Mouse (Mus musculus): Measurements from ENCODE around the gene Kcnk4. TPM values are rescaled to one million over a fixed set of nuclear protein-coding genes. Genes with fewer than 3 reads are reported as not detected.
A peak's percentile ranks its signal among the peaks of the same experiment; 100 is the strongest.

Kcnk4 gene
- polyA plus RNA-seq, 1 experiment, result 0.12 TPM

- Histone ChIP-seq H3K4me3 (no peak overlapping the region), H3K27me3 (ENCODE audit: control insufficient read depth, insufficient read depth, insufficient read length) (no peaks in the 10 kb centered on the region), H3K36me3 (ENCODE audit: control insufficient read depth, insufficient read depth) (peaks cover 11% of the 10 kb centered on the region), H3ac (ENCODE audit: control insufficient read depth, insufficient read length) (no peak overlapping the region), H3K79me2 (ENCODE audit: control insufficient read depth, insufficient read depth) (peaks cover 20% of the 10 kb centered on the region), H3K4me2 (ENCODE audit: low read depth) (no peak overlapping the region)
- TF ChIP-seq E2F4 (IDR thresholded peaks at IDR 0.05; ENCODE audit: insufficient read depth), result no peak
- no peak for TF ChIP-seq SRF (IDR thresholded peaks at IDR 0.05; ENCODE audit: control insufficient read depth, insufficient read length, low read depth)
- TF ChIP-seq REST (IDR thresholded peaks at IDR 0.05; ENCODE audit: insufficient read depth, insufficient read length), result no peak
- TF ChIP-seq MYOG (IDR thresholded peaks at IDR 0.05; ENCODE audit: control insufficient read depth in 1 of 3, insufficient read depth in 1 of 3, insufficient read length in 2 of 3, low read depth in 2 of 3), result no peak
- TF ChIP-seq POLR2AphosphoS2 (IDR thresholded peaks at IDR 0.05; ENCODE audit: insufficient read length, low read depth), result no peak
- TF ChIP-seq TCF3 (IDR thresholded peaks at IDR 0.05; ENCODE audit: insufficient read length, low read depth), result no peak
- TF ChIP-seq MYOD1 (IDR thresholded peaks at IDR 0.05; ENCODE audit: control insufficient read depth in 1 of 3, insufficient read length in 2 of 3, low read depth in 2 of 3), result no peak
- no peak for TF ChIP-seq MAX (IDR thresholded peaks at IDR 0.05; ENCODE audit: low read depth)
- no peak for TF ChIP-seq USF1 (IDR thresholded peaks at IDR 0.05; ENCODE audit: low read depth)
- TF ChIP-seq POLR2A (IDR thresholded peaks at IDR 0.05; ENCODE audit: insufficient read length, low read depth), result no peak
- TF ChIP-seq CEBPB (IDR thresholded peaks at IDR 0.05; ENCODE audit: insufficient read depth, poor library complexity, severe bottlenecking), result no peak
- no peak for TF ChIP-seq TCF12 (IDR thresholded peaks at IDR 0.05; ENCODE audit: insufficient read depth, poor library complexity, severe bottlenecking)
These were observed 19.0 kb downstream of the Kcnk4 start for GRCm38 (mm10) chr19:6915276-6915675.

- H3ac ChIP-seq (ENCODE audit: control insufficient read depth, insufficient read length), result no peak overlapping the region
- H3K4me2 ChIP-seq (ENCODE audit: low read depth), result no peak overlapping the region
- no peak overlapping the region for H3K4me3 ChIP-seq
- H3K27me3 ChIP-seq (ENCODE audit: control insufficient read depth, insufficient read depth, insufficient read length), result no peaks in the 10 kb centered on the region
- H3K36me3 ChIP-seq (ENCODE audit: control insufficient read depth, insufficient read depth), result peaks cover 11% of the 10 kb centered on the region
- no peak for TF ChIP-seq POLR2AphosphoS2 (IDR thresholded peaks at IDR 0.05; ENCODE audit: insufficient read length, low read depth)
- H3K79me2 ChIP-seq (ENCODE audit: control insufficient read depth, insufficient read depth), result peaks cover 13% of the 10 kb centered on the region
These were observed 19.8 kb downstream of the Kcnk4 start for GRCm38 (mm10) chr19:6914540-6914939.

GRCm38 (mm10) chr19:6913991-6914390, 20.3 kb downstream of the Kcnk4 start:
- no peak overlapping the region for H3K4me2 ChIP-seq (ENCODE audit: low read depth)
- TF ChIP-seq E2F4 (IDR thresholded peaks at IDR 0.05; ENCODE audit: insufficient read depth), result no peak
- no peak for TF ChIP-seq CEBPB (IDR thresholded peaks at IDR 0.05; ENCODE audit: insufficient read depth, poor library complexity, severe bottlenecking)
- no peak for TF ChIP-seq MYOG (IDR thresholded peaks at IDR 0.05; ENCODE audit: control insufficient read depth in 1 of 3, insufficient read depth in 1 of 3, insufficient read length in 2 of 3, low read depth in 2 of 3)
- no peak overlapping the region for H3ac ChIP-seq (ENCODE audit: control insufficient read depth, insufficient read length)
- H3K36me3 ChIP-seq (ENCODE audit: control insufficient read depth, insufficient read depth), result peaks cover 11% of the 10 kb centered on the region
- no peaks in the 10 kb centered on the region for H3K27me3 ChIP-seq (ENCODE audit: control insufficient read depth, insufficient read depth, insufficient read length)
- no peak overlapping the region for H3K4me3 ChIP-seq
- peaks cover 12% of the 10 kb centered on the region for H3K79me2 ChIP-seq (ENCODE audit: control insufficient read depth, insufficient read depth)

- Histone ChIP-seq H3K79me2 (ENCODE audit: control insufficient read depth, insufficient read depth) (peaks cover 14% of the 10 kb centered on the region), H3K4me2 (ENCODE audit: low read depth) (no peak overlapping the region), H3K4me3 (no peak overlapping the region), H3K36me3 (ENCODE audit: control insufficient read depth, insufficient read depth) (peaks cover 11% of the 10 kb centered on the region), H3K27me3 (ENCODE audit: control insufficient read depth, insufficient read depth, insufficient read length) (no peaks in the 10 kb centered on the region), H3ac (ENCODE audit: control insufficient read depth, insufficient read length) (no peak overlapping the region)
- TF ChIP-seq SRF (IDR thresholded peaks at IDR 0.05; ENCODE audit: control insufficient read depth, insufficient read length, low read depth) (no peak), E2F4 (IDR thresholded peaks at IDR 0.05; ENCODE audit: insufficient read depth) (no peak), REST (IDR thresholded peaks at IDR 0.05; ENCODE audit: insufficient read depth, insufficient read length) (no peak), MAX (IDR thresholded peaks at IDR 0.05; ENCODE audit: low read depth) (no peak), MYOD1 (IDR thresholded peaks at IDR 0.05; ENCODE audit: control insufficient read depth in 1 of 3, insufficient read length in 2 of 3, low read depth in 2 of 3) (no peak), USF1 (IDR thresholded peaks at IDR 0.05; ENCODE audit: low read depth) (no peak), CEBPB (IDR thresholded peaks at IDR 0.05; ENCODE audit: insufficient read depth, poor library complexity, severe bottlenecking) (no peak), POLR2A (IDR thresholded peaks at IDR 0.05; ENCODE audit: insufficient read length, low read depth) (no peak), TCF12 (IDR thresholded peaks at IDR 0.05; ENCODE audit: insufficient read depth, poor library complexity, severe bottlenecking) (no peak), TCF3 (IDR thresholded peaks at IDR 0.05; ENCODE audit: insufficient read length, low read depth) (no peak)
These were observed 21.3 kb downstream of the Kcnk4 start for GRCm38 (mm10) chr19:6913036-6913435.

- peak; percentile 2 for TF ChIP-seq POLR2AphosphoS2 (IDR thresholded peaks at IDR 0.05; ENCODE audit: insufficient read length, low read depth)
- TF ChIP-seq CEBPB (IDR thresholded peaks at IDR 0.05; ENCODE audit: insufficient read depth, poor library complexity, severe bottlenecking), result no peak
- no peak for TF ChIP-seq MYOG (IDR thresholded peaks at IDR 0.05; ENCODE audit: control insufficient read depth in 1 of 3, insufficient read depth in 1 of 3, insufficient read length in 2 of 3, low read depth in 2 of 3)
- no peak overlapping the region for H3K4me2 ChIP-seq (ENCODE audit: low read depth)
- peaks cover 21% of the 10 kb centered on the region for H3K79me2 ChIP-seq (ENCODE audit: control insufficient read depth, insufficient read depth)
- no peak overlapping the region for H3K4me3 ChIP-seq
- no peak overlapping the region for H3ac ChIP-seq (ENCODE audit: control insufficient read depth, insufficient read length)
- peaks cover 11% of the 10 kb centered on the region for H3K36me3 ChIP-seq (ENCODE audit: control insufficient read depth, insufficient read depth)
- no peaks in the 10 kb centered on the region for H3K27me3 ChIP-seq (ENCODE audit: control insufficient read depth, insufficient read depth, insufficient read length)
These were observed 21.9 kb downstream of the Kcnk4 start for GRCm38 (mm10) chr19:6912205-6912970.

All from myocyte (in vitro differentiated cells).